Mouse (Mus musculus): Measurements from ENCODE around the gene Zbtb38. TPM values are rescaled to one million over a fixed set of nuclear protein-coding genes. Genes with fewer than 3 reads are reported as not detected.

Gene Zbtb38
- total and polyA plus RNA-seq, 3 experiments, result 9.0 to 43.5 (median 42.3) TPM

DNA sequence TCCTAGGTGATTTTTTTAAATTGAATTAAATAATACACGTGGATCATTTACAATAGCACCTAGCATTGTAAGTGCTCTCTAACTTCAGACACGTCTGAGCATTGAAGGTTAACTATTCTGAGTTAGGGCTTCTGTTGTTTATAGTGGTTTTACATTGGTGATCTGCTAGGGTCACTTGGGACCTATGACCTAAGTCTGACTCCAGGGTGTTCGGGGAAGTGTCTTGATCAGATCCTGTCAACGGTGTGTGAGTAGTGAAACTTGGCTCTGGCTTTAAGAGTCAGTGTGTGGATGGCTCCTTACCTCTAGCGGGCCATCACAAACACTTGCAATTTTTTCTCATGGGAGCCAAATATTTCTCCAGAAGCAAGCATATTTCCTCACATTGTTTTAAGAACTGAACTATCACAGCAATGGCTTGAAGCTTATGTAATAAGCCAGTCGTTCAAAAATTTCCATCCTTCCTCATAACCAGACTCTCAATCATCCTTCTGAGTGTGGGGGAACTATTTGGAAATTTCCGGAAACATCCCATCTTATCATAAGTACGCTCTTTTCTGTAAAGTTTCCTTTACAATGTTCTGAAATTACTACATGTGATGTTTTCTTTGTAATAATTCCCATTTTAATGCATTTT is 31.4 kb downstream of the Zbtb38 start:
- H3K79me2 ChIP-seq (replicated peaks; ENCODE audit: control insufficient read depth, insufficient read depth, low read length), result peaks cover 2% of the 10 kb centered on the region; the same call in 1 of the 2 replicates
- 36% methylated on average over 8 of the region's 8 CpGs for WGBS
- H3K36me3 ChIP-seq (ENCODE audit: control insufficient read depth, insufficient read depth, low read length), result peaks cover 21% of the 10 kb centered on the region
- peak overlapping the region; percentile 99 for H3K27ac ChIP-seq
- no peak for DNase-seq
- no peak overlapping the region for H3K4me3 ChIP-seq
- no peak overlapping the region for H3K9ac ChIP-seq (ENCODE audit: low read depth, low read length)
- intact Hi-C loops (cut with DNase I), result loop anchor here (1.0 kb wide), 1 partner anchor 30 kb away; no protein-coding TSS in a partner anchor
- no peaks in the 10 kb centered on the region for H3K27me3 ChIP-seq (ENCODE audit: control insufficient read depth, insufficient read depth, low read length)
- TF ChIP-seq POLR2A (IDR thresholded peaks at IDR 0.05; ENCODE audit: insufficient read depth, low read depth, low read length) (0 out of 2 replicates have a peak, but pooled peaks have one; percentile 17), CTCF (IDR thresholded peaks at IDR 0.05) (no peak), EP300 (IDR thresholded peaks at IDR 0.05; ENCODE audit: insufficient read depth, low read depth, low read length) (no peak)
- H3K4me1 ChIP-seq (ENCODE audit: control insufficient read depth, insufficient read depth, low read length), result peaks cover 10% of the 10 kb centered on the region

GRCm38 (mm10) chr9:96720510-96721162 is 32.0 kb downstream of the Zbtb38 start:
- H3K27ac ChIP-seq, result peak overlapping the region; percentile 99
- DNase-seq, result no peak
- no peak for TF ChIP-seq POLR2A (IDR thresholded peaks at IDR 0.05; ENCODE audit: insufficient read depth, low read depth, low read length)
- no peak for TF ChIP-seq CTCF (IDR thresholded peaks at IDR 0.05)
- TF ChIP-seq EP300 (IDR thresholded peaks at IDR 0.05; ENCODE audit: insufficient read depth, low read depth, low read length), result no peak
- H3K4me1 ChIP-seq (ENCODE audit: control insufficient read depth, insufficient read depth, low read length), result peaks cover 10% of the 10 kb centered on the region
- no peaks in the 10 kb centered on the region for H3K27me3 ChIP-seq (ENCODE audit: control insufficient read depth, insufficient read depth, low read length)
- peaks cover 21% of the 10 kb centered on the region for H3K36me3 ChIP-seq (ENCODE audit: control insufficient read depth, insufficient read depth, low read length)
- 44% methylated on average over 11 of the region's 11 CpGs for whole genome bisulfite sequencing
- peak overlapping the region; percentile 50 for H3K9ac ChIP-seq (ENCODE audit: low read depth, low read length)
- H3K79me2 ChIP-seq (replicated peaks; ENCODE audit: control insufficient read depth, insufficient read depth, low read length), result peaks cover 2% of the 10 kb centered on the region; the same call in 1 of the 2 replicates
- intact Hi-C loops (cut with DNase I), result loop anchor here (1.0 kb wide), 1 partner anchor 31 kb away; no protein-coding TSS in a partner anchor
- no peak overlapping the region; the same call in 1 of the 2 replicates for H3K4me3 ChIP-seq

GRCm38 (mm10) chr9:96719408-96720158 is 33.0 kb downstream of the Zbtb38 start:
- intact Hi-C loops (cut with DNase I), result loop anchor here (2.0 to 5.0 kb wide), 3 partner anchors 39 to 87 kb away; partner anchors contain the start of gene Rasa2

GRCm38 (mm10) chr9:96718888-96719287 is 33.7 kb downstream of the Zbtb38 start:
- TF ChIP-seq CTCF (IDR thresholded peaks at IDR 0.05) (no peak), POLR2A (IDR thresholded peaks at IDR 0.05; ENCODE audit: insufficient read depth, low read depth, low read length) (no peak), EP300 (IDR thresholded peaks at IDR 0.05; ENCODE audit: insufficient read depth, low read depth, low read length) (no peak)
- peaks cover 30% of the 10 kb centered on the region for H3K36me3 ChIP-seq (ENCODE audit: control insufficient read depth, insufficient read depth, low read length)
- H3K9ac ChIP-seq (ENCODE audit: low read depth, low read length), result peak overlapping the region; percentile 99
- peak overlapping the region; percentile 65 for H3K4me3 ChIP-seq
- DNase-seq, result no peak
- intact Hi-C loops (cut with DNase I), result loop anchor here (2.0 to 5.0 kb wide), 3 partner anchors 40 to 87 kb away; partner anchors contain the start of gene Rasa2
- 38% methylated on average over 10 of the region's 10 CpGs for WGBS
- peaks cover 12% of the 10 kb centered on the region for H3K4me1 ChIP-seq (ENCODE audit: control insufficient read depth, insufficient read depth, low read length)
- H3K27ac ChIP-seq, result peak overlapping the region; percentile 99
- H3K27me3 ChIP-seq (ENCODE audit: control insufficient read depth, insufficient read depth, low read length), result no peaks in the 10 kb centered on the region
- H3K79me2 ChIP-seq (replicated peaks; ENCODE audit: control insufficient read depth, insufficient read depth, low read length), result peaks cover 2% of the 10 kb centered on the region; the same call in 1 of the 2 replicates

More at GRCm38 (mm10) chr9:96719408-96720158, 33.0 kb downstream of the Zbtb38 start:
- Histone ChIP-seq H3K4me3 (peak overlapping the region; percentile 65), H3K27ac (peak overlapping the region; percentile 99), H3K27me3 (ENCODE audit: control insufficient read depth, insufficient read depth, low read length) (no peaks in the 10 kb centered on the region), H3K79me2 (replicated peaks; ENCODE audit: control insufficient read depth, insufficient read depth, low read length) (peaks cover 2% of the 10 kb centered on the region; the same call in 1 of the 2 replicates), H3K9ac (ENCODE audit: low read depth, low read length) (peak overlapping the region; percentile 99), H3K4me1 (ENCODE audit: control insufficient read depth, insufficient read depth, low read length) (peaks cover 10% of the 10 kb centered on the region), H3K36me3 (ENCODE audit: control insufficient read depth, insufficient read depth, low read length) (peaks cover 28% of the 10 kb centered on the region)
- TF ChIP-seq POLR2A (IDR thresholded peaks at IDR 0.05; ENCODE audit: insufficient read depth, low read depth, low read length), result peak; percentile 88
- peak; percentile 77; the same call in 1 of the 2 replicates for TF ChIP-seq EP300 (IDR thresholded peaks at IDR 0.05; ENCODE audit: insufficient read depth, low read depth, low read length)
- TF ChIP-seq CTCF (IDR thresholded peaks at IDR 0.05), result peak; percentile 20; the same call in 1 of the 2 replicates
- 1% methylated on average over 85 of the region's 85 CpGs for WGBS
- peak; percentile 88 to 89 for DNase-seq

GRCm38 (mm10) chr9:96718402-96718798 is 34.2 kb downstream of the Zbtb38 start:
- peaks cover 12% of the 10 kb centered on the region for H3K4me1 ChIP-seq (ENCODE audit: control insufficient read depth, insufficient read depth, low read length)
- intact Hi-C loops (cut with DNase I), result loop anchor here (2.0 to 5.0 kb wide), 3 partner anchors 40 to 86 kb away; partner anchors contain the start of gene Rasa2

More at GRCm38 (mm10) chr9:96718402-96718798, 34.2 kb downstream of the Zbtb38 start:
- peak overlapping the region; percentile 65 for H3K4me3 ChIP-seq
- H3K79me2 ChIP-seq (replicated peaks; ENCODE audit: control insufficient read depth, insufficient read depth, low read length), result peaks cover 2% of the 10 kb centered on the region; the same call in 1 of the 2 replicates
- WGBS, result 75% methylated on average over 8 of the region's 8 CpGs
- H3K27ac ChIP-seq, result peak overlapping the region; percentile 99
- TF ChIP-seq POLR2A (IDR thresholded peaks at IDR 0.05; ENCODE audit: insufficient read depth, low read depth, low read length) (no peak), CTCF (IDR thresholded peaks at IDR 0.05) (no peak), EP300 (IDR thresholded peaks at IDR 0.05; ENCODE audit: insufficient read depth, low read depth, low read length) (no peak)
- H3K36me3 ChIP-seq (ENCODE audit: control insufficient read depth, insufficient read depth, low read length), result peaks cover 30% of the 10 kb centered on the region
- H3K27me3 ChIP-seq (ENCODE audit: control insufficient read depth, insufficient read depth, low read length), result no peaks in the 10 kb centered on the region
- DNase-seq, result no peak
- H3K9ac ChIP-seq (ENCODE audit: low read depth, low read length), result no peak overlapping the region; the same call in 1 of the 2 replicates

Measured in heart, adult 2 months (tissue).